Comparison of ENCODE assay signal across 8 mouse cellular contexts in the genomic region with DNA sequence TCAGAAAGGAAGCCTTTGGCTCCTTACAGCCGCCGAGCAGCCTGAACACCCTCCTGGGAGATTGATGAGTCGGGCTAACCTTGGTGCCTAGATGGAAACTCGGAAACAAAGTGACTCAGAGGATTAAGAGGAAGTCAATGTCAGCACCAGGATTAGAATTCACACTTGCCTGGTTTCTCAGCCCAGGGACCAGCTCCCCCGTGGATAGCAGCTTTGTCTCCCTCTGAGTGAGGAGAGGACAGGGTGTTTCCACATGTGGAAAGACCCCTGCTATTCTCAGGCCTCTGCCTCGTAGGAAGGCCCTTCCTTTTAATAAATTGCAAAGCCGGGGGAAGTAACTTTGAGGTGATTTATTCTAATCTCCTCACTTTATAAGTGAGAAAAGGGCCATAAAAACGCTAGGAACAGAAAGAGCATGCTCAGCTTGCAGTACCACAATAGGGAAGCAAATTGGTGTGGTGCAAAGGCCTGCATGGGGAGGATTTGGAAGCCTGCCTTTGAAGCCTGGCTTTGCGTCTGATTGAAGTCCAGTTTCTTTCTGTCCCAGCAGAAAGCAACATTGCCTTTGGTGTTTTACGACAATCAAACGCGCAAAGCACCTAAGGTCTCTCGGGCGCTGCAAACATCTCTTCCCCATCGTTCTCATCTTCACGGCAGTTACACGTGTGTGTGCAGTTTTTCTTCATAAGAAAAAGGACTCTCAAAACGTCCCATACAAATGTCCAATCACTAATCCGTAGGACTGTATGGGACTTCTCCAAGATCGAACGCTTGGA.
A peak's percentile ranks its signal among the peaks of the same experiment; 100 is the strongest.
DNase-seq lines count a peak whose midpoint lies in the region; ATAC-seq lines count a peak whose summit lies in the region.

No protein-coding gene starts in this region.

- H3K27ac ChIP-seq in heart, embryonic 14.5 days (replicated peaks in 1 of 2; ENCODE audit: control insufficient read depth in 1 of 2, insufficient read depth in 1 of 2, low read depth in 2 of 2, low read length in 2 of 2), result peak overlapping the region; percentile 3 to 45; a peak in 1 of 4 replicates
- H3K27ac ChIP-seq in stomach, embryonic 16.5 days (ENCODE audit: low read length), result no peak overlapping the region

- DNase-seq in cerebellum, postnatal 36 days, result peak; percentile 9 to 18
- DNase-seq in cerebellum, adult 9-10 months, result no peak
- DNase-seq in adrenal gland, postnatal 14 days, result peak; percentile 62
- DNase-seq in kidney, postnatal 36 days, result peak; percentile 30 to 40
- no peak for DNase-seq in frontal cortex, adult 2 months (ENCODE audit: extremely low spot score in 1 of 2, low spot score in 1 of 2)
- no peak for DNase-seq in right cerebral cortex, adult 18-20 months

- H3K4me2 ChIP-seq in heart, embryonic 14.5 days (ENCODE audit: low read length), result peak overlapping the region; percentile 47
- peak overlapping the region; percentile 42; the same call in 1 of the 2 replicates for H3K4me2 ChIP-seq in stomach, embryonic 16.5 days (ENCODE audit: low read depth, low read length)

- H3K9me3 ChIP-seq in heart, embryonic 14.5 days (ENCODE audit: control insufficient read depth, low read length), result no peaks in the 10 kb centered on the region
- no peaks in the 10 kb centered on the region for H3K9me3 ChIP-seq in stomach, embryonic 16.5 days (replicated peaks; ENCODE audit: control insufficient read depth, low read length)

- H3K4me3 ChIP-seq in heart, embryonic 14.5 days (ENCODE audit: control insufficient read depth in 1 of 2, insufficient read depth in 1 of 2, low read depth in 1 of 2, low read length in 2 of 2), result peak overlapping the region in 1 of 2 experiments; percentile 2; a peak in 1 of 4 replicates
- no peak overlapping the region for H3K4me3 ChIP-seq in stomach, embryonic 16.5 days (replicated peaks; ENCODE audit: low read length)

- no peaks in the 10 kb centered on the region for H3K27me3 ChIP-seq in heart, embryonic 14.5 days (ENCODE audit: control insufficient read depth, insufficient read depth, low read length)
- H3K27me3 ChIP-seq in stomach, embryonic 16.5 days (ENCODE audit: control insufficient read depth, insufficient read depth, low read length), result no peaks in the 10 kb centered on the region

- H3K9ac ChIP-seq in heart, embryonic 14.5 days (ENCODE audit: low read length), result no peak overlapping the region
- no peak overlapping the region for H3K9ac ChIP-seq in stomach, embryonic 16.5 days (ENCODE audit: low read length)

- no peak for ATAC-seq in heart, embryonic 14.5 days (ENCODE audit: insufficient number of reproducible peaks, insufficient read depth, low FRiP score, low read depth)
- ATAC-seq in stomach, embryonic 16.5 days (ENCODE audit: insufficient read depth, low FRiP score), result no peak

- no peaks in the 10 kb centered on the region for H3K36me3 ChIP-seq in heart, embryonic 14.5 days (ENCODE audit: control insufficient read depth, insufficient read depth, low read length)
- H3K36me3 ChIP-seq in stomach, embryonic 16.5 days (ENCODE audit: control insufficient read depth, insufficient read depth, low read length), result no peaks in the 10 kb centered on the region

- 21% methylated on average over 21 of the region's 21 CpGs for WGBS in heart, embryonic 14.5 days
- WGBS in stomach, embryonic 16.5 days, result 33% methylated on average over 21 of the region's 21 CpGs

- H3K4me1 ChIP-seq in heart, embryonic 14.5 days (ENCODE audit: control insufficient read depth in 2 of 2, insufficient read depth in 2 of 2, low read length in 2 of 2), result peaks cover 13 to 25% of the 10 kb centered on the region in 2 experiments
- peaks cover 23% of the 10 kb centered on the region for H3K4me1 ChIP-seq in stomach, embryonic 16.5 days (ENCODE audit: control insufficient read depth, insufficient read depth, low read length)

Comparison
In these comparisons a context has a peak if more than half of its experiments do, and no peak if none do; other contexts are left out.
1. DNase-seq: peak in cerebellum, postnatal 36 days (2 of 2), adrenal gland, postnatal 14 days (single experiment) and kidney, postnatal 36 days (2 of 2); none in cerebellum, adult 9-10 months (single experiment), frontal cortex, adult 2 months (0 of 2) and right cerebral cortex, adult 18-20 months (single experiment).